Mouse (Mus musculus): ENCODE measurements around the gene Inf2. TPM values are rescaled to one million over a fixed set of nuclear protein-coding genes. Genes with fewer than 3 reads are reported as not detected.
A peak's percentile ranks its signal among the peaks of the same experiment; 100 is the strongest.

Inf2 gene
- total and polyA plus RNA-seq, 2 experiments from 2014 or later, result 1.1 to 10.8 TPM

DNA sequence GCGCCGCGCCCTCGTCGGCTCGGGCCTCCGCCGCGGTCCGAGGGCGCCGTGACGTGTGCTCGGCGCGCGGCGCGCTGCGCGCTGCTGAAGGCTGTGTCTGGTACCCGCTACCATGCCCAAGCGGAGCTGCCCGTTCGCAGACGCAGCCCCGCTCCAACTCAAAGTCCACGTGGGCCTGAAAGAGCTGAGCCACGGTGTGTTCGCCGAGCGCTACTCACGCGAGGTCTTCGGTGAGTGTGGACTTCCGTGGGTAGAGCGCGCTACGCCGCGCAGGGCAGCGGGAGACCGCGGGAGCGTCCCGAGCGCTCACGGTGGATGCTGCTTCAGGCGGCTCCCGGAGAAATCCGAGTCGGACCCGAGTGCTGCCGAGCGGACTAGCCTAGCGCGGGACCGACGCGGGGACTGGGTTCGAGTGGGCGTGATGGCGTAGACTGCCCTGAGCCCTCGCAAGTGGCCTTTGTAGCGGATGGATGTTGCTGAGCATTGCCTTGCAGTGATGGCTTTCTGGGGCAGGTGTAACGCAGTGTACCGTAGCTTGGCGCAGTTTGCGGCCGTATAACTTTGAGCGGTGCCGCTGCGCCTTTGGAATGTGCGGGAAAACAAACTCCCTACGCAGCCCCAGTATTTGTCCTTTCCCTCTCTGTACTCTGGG is 56.4 kb downstream of the Inf2 start:
- DNase-seq (no peak), ATAC-seq (no peak; the same call in none of the 2 replicates)
- peak overlapping the region; percentile 91 for H3K4me2 ChIP-seq (ENCODE audit: low read depth)
- H3K4me3 ChIP-seq (ENCODE audit: low read depth, low read length), result peak overlapping the region; percentile 64
- peak overlapping the region; percentile 80 for H3K27ac ChIP-seq (ENCODE audit: low read depth, low read length)
- no peaks in the 10 kb centered on the region for H3K27me3 ChIP-seq (ENCODE audit: insufficient read depth, low read length)
- peak overlapping the region; percentile 71 for H3K9ac ChIP-seq
- peaks cover 26% of the 10 kb centered on the region for H3K36me3 ChIP-seq (ENCODE audit: insufficient read depth)
- under 1% methylated on average over 75 of the region's 75 CpGs for whole genome bisulfite sequencing
- TF ChIP-seq CTCF (IDR thresholded peaks at IDR 0.05; ENCODE audit: low read depth), result no peak
- H3K4me1 ChIP-seq (ENCODE audit: insufficient read depth), result peaks cover 17% of the 10 kb centered on the region
- H3K9me3 ChIP-seq (ENCODE audit: low read length), result no peaks in the 10 kb centered on the region

DNA sequence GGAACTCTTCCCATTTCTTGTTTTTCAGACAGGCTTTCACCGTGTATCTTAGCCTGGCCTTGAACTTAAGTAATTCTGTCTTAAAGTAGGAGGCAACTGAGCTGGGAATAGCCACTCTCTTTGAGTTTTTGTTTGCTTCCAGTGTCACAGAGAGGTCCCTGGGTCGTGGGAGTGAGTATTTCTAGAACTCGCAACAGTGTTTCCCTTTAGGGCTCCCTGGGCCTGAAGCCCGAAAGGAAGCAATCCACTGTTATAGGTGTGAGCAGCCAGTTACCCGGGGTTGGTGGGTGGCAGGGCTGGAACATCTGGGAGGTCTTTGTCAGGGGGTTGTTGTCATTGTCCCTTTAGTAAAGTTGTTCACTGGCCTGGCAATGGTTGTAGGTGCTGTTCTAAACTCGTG is 57.6 kb downstream of the Inf2 start:
- no peaks in the 10 kb centered on the region for H3K9me3 ChIP-seq (ENCODE audit: low read length)
- WGBS, result 44% methylated on average over 6 of the region's 6 CpGs
- H3K27me3 ChIP-seq (ENCODE audit: insufficient read depth, low read length), result no peaks in the 10 kb centered on the region
- no peak for TF ChIP-seq CTCF (IDR thresholded peaks at IDR 0.05; ENCODE audit: low read depth)
- peak overlapping the region; percentile 91 for H3K4me2 ChIP-seq (ENCODE audit: low read depth)
- peaks cover 27% of the 10 kb centered on the region for H3K36me3 ChIP-seq (ENCODE audit: insufficient read depth)
- no peak overlapping the region for H3K4me3 ChIP-seq (ENCODE audit: low read depth, low read length)
- H3K9ac ChIP-seq, result no peak overlapping the region
- DNase-seq (no peak), ATAC-seq (no peak)
- H3K27ac ChIP-seq (ENCODE audit: low read depth, low read length), result no peak overlapping the region
- H3K4me1 ChIP-seq (ENCODE audit: insufficient read depth), result peaks cover 17% of the 10 kb centered on the region

DNA sequence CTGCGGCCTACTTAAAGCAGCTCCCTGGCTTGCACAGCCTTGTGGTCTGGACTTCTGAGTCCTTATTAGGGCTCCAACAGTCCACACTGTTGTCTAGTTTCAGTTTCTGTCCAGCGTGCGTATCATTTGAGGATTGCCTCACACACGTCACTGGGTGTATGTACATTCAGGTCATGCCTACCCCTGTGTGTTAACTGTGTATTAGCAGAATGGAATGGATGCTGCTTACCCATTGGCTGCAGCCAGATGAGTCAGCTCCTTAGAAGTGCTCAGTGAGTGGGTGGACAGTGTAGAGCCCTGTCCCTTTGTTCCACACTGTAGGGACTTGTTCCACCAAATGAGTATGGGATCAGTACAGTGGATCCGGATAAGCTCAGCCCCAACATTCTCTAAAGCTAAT is 59.5 kb downstream of the Inf2 start:
- H3K4me1 ChIP-seq (ENCODE audit: insufficient read depth), result peaks cover 17% of the 10 kb centered on the region
- H3K4me3 ChIP-seq (ENCODE audit: low read depth, low read length), result no peak overlapping the region
- no peaks in the 10 kb centered on the region for H3K9me3 ChIP-seq (ENCODE audit: low read length)
- H3K27me3 ChIP-seq (ENCODE audit: insufficient read depth, low read length), result no peaks in the 10 kb centered on the region
- H3K27ac ChIP-seq (ENCODE audit: low read depth, low read length), result no peak overlapping the region
- WGBS, result 93% methylated on average over 5 of the region's 5 CpGs
- peaks cover 32% of the 10 kb centered on the region for H3K36me3 ChIP-seq (ENCODE audit: insufficient read depth)
- H3K4me2 ChIP-seq (ENCODE audit: low read depth), result no peak overlapping the region
- no peak for ATAC-seq
- H3K9ac ChIP-seq, result no peak overlapping the region
- DNase-seq, result no peak
- TF ChIP-seq CTCF (IDR thresholded peaks at IDR 0.05; ENCODE audit: low read depth), result no peak

DNA sequence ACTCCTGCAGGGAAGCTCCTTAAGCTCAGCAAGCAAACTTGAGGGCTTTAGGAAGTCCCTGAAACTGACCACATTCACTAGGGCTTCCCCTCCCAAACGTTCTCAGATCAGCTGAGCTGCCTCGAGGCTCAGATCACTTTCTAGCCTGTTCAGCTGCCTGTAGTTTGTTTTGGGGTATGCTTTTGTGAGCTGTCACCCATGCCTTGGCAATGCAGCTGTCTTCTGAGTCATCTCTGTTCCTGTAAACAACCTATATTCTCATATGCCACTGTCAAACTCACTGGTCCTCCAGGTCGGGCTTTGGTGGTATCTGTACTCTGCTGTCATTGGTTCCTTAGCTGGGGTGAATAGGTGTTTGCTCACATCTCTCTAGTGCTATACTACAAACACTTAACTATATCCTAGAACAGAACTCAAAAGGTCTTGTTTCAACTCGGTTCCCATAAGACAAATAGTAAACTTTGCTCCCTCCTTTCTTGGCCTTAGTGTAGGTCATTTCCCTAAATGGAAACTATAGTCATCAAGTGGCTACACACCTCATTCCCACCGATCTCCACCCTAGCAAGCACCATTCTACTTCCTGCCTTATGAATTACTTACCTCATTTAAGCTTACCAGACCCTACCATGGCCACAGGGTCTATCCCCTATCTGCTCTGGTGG is 63.3 kb downstream of the Inf2 start:
- no peaks in the 10 kb centered on the region for H3K9me3 ChIP-seq (ENCODE audit: low read length)
- no peak for DNase-seq
- no peaks in the 10 kb centered on the region for H3K4me1 ChIP-seq (ENCODE audit: insufficient read depth)
- H3K4me3 ChIP-seq (ENCODE audit: low read depth, low read length), result no peak overlapping the region
- 81% methylated on average over 5 of the region's 5 CpGs for WGBS
- H3K27ac ChIP-seq (ENCODE audit: low read depth, low read length), result no peak overlapping the region
- TF ChIP-seq CTCF (IDR thresholded peaks at IDR 0.05; ENCODE audit: low read depth), result no peak
- no peak overlapping the region for H3K4me2 ChIP-seq (ENCODE audit: low read depth)
- ATAC-seq, result no peak
- no peaks in the 10 kb centered on the region for H3K27me3 ChIP-seq (ENCODE audit: insufficient read depth, low read length)
- no peak overlapping the region for H3K9ac ChIP-seq
- peaks cover 66% of the 10 kb centered on the region for H3K36me3 ChIP-seq (ENCODE audit: insufficient read depth)

DNA sequence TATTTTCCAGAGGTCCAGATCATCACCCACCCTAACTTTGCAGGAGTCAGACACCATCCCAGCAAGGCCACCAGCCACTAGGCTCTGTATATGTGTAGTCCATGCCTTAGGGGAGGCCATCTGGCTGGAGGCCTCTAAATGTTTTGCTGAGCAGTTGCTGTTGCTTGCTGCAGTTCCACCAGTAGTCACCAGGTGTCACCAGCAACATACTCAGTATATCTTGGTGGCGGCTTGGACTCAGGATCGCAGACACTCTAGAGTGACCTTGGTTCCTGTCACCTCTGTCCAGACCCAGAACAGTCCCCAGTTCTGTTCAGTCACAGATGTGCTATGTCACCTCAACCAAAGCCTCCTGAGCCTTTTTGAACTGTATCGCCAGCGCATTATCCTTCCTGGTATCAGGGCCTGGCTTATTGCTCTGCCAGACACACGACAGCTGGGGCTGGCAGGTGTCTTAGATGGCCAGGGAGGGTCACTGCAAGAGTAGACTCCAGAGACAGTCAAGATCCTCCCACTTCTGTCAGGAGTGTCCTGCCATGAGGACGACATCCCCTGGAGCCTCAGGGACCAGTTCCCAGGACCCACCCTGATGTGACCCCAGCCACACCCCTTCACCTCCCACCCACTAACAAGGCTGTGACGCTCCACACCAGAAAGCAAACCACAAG is 64.7 kb downstream of the Inf2 start:
- peak; percentile 95 for TF ChIP-seq CTCF (IDR thresholded peaks at IDR 0.05; ENCODE audit: low read depth)
- ATAC-seq (peak; percentile 73), DNase-seq (peak; percentile 90)
- no peak overlapping the region for H3K27ac ChIP-seq (ENCODE audit: low read depth, low read length)
- no peak overlapping the region for H3K4me2 ChIP-seq (ENCODE audit: low read depth)
- no peaks in the 10 kb centered on the region for H3K27me3 ChIP-seq (ENCODE audit: insufficient read depth, low read length)
- WGBS, result 54% methylated on average over 7 of the region's 7 CpGs
- no peak overlapping the region for H3K9ac ChIP-seq
- no peak overlapping the region for H3K4me3 ChIP-seq (ENCODE audit: low read depth, low read length)
- peaks cover 70% of the 10 kb centered on the region for H3K36me3 ChIP-seq (ENCODE audit: insufficient read depth)
- no peaks in the 10 kb centered on the region for H3K4me1 ChIP-seq (ENCODE audit: insufficient read depth)
- no peaks in the 10 kb centered on the region for H3K9me3 ChIP-seq (ENCODE audit: low read length)

DNA sequence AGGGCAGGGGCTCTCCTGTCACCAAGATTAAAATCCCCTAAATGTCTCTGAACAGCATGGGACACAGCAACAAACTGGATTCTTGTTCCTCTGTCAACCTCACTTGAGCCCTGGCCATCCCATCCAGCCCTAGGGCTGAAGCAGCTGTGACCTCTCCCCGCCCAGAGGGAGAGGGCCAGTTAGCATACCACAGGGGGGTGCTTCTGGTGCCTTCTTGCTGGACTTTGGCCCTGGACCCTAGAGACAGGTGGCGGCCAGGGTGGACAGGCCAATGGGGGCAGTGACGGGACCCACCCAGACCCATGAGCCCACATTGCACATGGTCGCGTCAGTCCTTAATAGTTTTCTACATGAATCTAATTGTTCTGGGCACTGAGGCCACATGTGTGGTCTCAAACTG is 65.5 kb downstream of the Inf2 start:
- DNase-seq (no peak), ATAC-seq (no peak)
- Histone ChIP-seq H3K27ac (ENCODE audit: low read depth, low read length) (no peak overlapping the region), H3K9ac (no peak overlapping the region), H3K4me2 (ENCODE audit: low read depth) (no peak overlapping the region), H3K4me1 (ENCODE audit: insufficient read depth) (no peaks in the 10 kb centered on the region), H3K9me3 (ENCODE audit: low read length) (no peaks in the 10 kb centered on the region), H3K4me3 (ENCODE audit: low read depth, low read length) (no peak overlapping the region), H3K36me3 (ENCODE audit: insufficient read depth) (peaks cover 70% of the 10 kb centered on the region), H3K27me3 (ENCODE audit: insufficient read depth, low read length) (no peaks in the 10 kb centered on the region)
- no peak for TF ChIP-seq CTCF (IDR thresholded peaks at IDR 0.05; ENCODE audit: low read depth)
- 92% methylated on average over 5 of the region's 5 CpGs for WGBS

DNA sequence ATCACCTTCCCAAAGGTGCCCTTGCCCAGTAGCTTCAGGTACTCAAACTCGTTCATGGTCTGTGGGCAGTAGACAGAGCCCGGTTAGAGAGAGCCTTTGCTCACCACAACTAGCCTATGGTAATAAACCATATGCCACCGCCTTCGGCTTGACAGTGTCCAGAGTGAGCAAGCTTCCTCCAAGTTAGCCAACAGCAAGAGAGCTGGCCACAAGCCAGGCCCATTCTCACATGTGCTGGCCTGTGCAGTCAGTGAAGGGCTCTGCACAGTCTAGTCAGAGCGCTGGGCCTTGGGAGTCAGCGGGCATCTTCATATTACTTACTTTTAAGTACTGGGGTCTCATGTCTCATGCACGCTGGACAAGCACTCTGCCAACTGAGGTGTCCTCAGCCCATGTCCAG is 70.0 kb downstream of the Inf2 start:
- Histone ChIP-seq H3K9me3 (ENCODE audit: low read length) (no peaks in the 10 kb centered on the region), H3K4me2 (ENCODE audit: low read depth) (no peak overlapping the region), H3K27ac (ENCODE audit: low read depth, low read length) (no peak overlapping the region), H3K4me1 (ENCODE audit: insufficient read depth) (peaks cover under 1% of the 10 kb centered on the region; the same call in 1 of the 2 replicates), H3K9ac (no peak overlapping the region), H3K4me3 (ENCODE audit: low read depth, low read length) (no peak overlapping the region), H3K36me3 (ENCODE audit: insufficient read depth) (peaks cover 78% of the 10 kb centered on the region), H3K27me3 (ENCODE audit: insufficient read depth, low read length) (no peaks in the 10 kb centered on the region)
- TF ChIP-seq CTCF (IDR thresholded peaks at IDR 0.05; ENCODE audit: low read depth), result no peak
- DNase-seq (no peak), ATAC-seq (no peak)
- WGBS, result 89% methylated on average over 7 of the region's 7 CpGs
